Mouse (Mus musculus): ENCODE results near the gene Spock1.
A peak's percentile ranks its signal among the peaks of the same experiment; 100 is the strongest.
"Not testable (repeated sequence)": the region's sequence is repeated elsewhere in the genome, so short reads cannot be mapped to it uniquely, and the experiment has no call there.

The Spock1 gene

DNA sequence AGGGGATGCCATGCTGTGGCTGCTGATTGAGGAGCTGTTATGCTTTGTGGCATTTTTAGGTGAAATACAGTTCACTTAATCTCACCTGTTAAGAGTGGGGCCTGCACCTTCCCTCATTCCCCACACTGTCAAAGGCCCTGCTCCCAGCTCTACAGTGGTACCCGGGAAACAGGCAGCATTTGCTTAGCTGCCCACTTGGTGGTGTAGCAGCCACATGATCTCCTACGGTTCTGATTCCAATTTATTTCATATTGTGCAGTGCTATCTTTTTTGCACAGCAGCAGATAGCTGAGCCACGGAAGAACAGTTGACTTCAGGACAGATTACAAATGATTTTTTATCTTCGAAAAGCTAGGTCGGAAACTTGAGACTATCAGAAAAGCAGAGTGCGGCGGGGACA lies 406.6 kb downstream of the Spock1 start:
- peak in 1 of 2 experiments; percentile 29 for DNase-seq (ENCODE audit: low spot score in 2 of 2)

DNA sequence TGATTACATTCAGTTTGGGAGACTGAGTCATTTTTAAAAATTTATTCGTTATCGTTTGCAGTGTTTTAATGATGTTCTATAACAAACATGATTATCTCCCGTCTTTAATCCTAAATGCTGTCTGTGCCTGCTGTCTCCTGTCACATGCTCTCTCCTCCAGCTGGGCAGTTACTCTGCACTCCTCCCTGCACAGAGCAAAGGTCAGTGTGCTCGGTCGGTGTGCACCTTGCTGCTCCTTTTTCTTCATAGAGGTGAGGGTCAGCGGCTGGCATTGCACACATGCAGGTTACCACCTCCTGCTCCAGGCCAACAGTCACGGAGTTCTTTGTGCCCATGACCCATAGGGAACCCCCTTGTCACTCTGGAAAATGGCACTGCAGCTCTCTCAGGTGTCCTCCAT lies 411.4 kb downstream of the Spock1 start:
- DNase-seq (ENCODE audit: low spot score in 2 of 2), result no peak

DNA sequence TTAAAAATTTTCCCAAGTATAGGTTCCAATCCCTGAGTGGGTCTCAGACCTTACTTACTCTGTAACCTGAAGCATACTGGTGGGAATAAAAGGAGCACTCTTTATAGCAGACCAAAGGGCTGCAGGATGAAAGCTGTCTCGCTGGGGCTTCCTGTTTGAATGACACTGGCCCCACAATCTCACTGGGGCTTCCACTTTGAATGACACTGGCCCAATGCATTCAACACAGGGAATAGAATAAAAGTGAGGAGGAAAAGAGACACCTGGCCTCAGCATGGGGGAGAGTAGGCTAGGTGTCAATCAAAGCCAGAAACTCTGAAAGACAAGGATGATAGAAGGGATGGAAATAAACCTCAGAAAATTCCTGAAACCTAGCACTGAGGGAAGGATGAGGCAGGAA lies 413.3 kb downstream of the Spock1 start:
- no peak for DNase-seq (ENCODE audit: low spot score in 2 of 2)

DNA sequence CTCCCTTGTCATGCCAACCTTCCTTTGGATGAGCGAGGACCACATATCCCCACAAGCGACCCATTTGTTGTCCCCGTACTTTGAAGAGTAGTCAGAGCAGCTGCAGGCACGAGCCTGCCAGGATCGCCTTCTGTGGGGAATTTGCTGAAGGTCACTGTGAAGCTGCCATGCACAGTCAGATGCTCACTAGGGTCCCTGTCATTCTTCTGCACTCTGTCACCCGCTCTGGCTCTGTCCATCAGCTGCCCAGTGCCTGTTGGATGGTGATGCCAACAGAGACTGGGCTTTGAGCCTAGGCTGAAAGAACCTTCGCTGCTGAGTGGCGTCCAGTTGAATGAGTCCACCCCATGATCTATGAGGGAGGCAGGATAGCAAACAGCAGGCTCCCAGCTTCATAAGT lies 419.2 kb downstream of the Spock1 start:
- no peak for DNase-seq (ENCODE audit: low spot score in 2 of 2)

DNA sequence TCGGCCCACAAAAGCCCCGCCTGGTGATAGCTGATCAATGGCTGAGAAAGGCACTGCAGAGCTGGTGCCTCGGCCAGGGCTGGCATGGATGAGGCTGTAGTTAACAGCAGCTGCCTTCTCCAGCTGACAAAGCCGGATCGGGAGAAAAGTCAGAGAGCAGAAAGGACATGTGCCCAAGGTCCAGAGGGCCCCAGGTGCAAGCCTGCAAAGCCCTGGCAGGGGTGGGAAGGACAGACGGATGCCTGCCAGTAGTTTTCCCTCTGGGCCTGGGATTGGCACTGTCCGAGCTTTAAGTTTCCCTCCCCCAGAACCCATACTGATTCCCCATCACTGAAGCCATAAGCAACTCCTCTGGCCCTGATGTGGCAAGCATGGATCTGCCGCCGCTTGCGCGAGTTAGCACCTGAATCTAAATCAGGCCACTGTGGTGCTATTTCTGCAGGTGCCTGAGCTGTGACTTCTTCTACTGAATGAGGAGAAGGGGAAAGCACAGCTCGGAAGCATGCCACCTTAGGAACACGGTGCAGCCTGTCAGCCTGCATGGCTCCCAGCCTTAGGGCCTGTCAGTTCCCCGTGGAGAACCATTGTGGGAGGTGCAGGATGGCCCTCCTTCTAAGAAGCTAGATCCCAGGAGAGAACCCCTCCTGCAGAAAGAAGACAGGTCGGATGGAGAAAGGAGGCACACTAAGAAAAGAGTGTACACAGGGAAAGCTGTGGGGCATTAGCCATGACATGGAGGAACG lies 423.5 kb downstream of the Spock1 start:
- peak in 1 of 2 experiments; percentile 10 for DNase-seq (ENCODE audit: low spot score in 2 of 2)

DNA sequence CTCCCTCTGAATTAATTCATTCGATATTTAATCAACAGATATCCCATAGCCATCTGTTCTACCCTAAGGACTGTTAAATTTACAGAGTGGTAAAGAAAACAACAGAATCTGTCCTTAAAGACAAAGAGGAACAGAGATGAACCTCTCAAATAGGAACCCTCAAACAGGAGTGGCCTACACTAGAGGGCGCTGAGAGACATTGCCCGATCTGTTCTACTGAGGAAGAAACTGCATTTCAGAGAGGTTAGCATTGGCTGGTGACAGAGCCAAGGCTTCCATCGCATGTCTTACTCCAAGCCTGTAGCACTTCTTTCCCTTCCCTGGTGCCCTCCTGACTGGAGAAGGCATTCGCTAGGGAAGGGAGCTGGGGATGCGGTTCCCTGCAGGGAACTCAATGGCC lies 431.4 kb downstream of the Spock1 start:
- peak; percentile 68 to 72 for DNase-seq (ENCODE audit: low spot score in 2 of 2)

DNA sequence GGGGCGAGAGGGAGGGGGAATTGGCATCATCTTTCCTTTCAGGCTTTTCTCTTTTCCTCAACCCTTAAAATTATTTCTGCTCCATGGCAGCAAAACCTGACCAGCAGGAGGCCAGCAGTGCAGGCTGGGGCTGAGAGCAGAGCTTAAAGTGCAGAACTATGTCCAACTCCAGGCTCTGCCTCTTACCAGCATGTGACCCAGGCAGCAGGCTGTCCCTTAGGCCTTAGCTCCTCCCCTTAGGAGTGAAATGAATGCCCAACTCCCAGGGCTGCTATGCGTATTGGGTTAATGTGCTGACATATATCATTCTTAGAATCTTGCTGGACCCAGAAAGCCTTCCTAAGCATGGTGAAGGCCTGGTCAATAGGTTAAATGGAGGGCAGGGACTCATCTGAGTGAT lies 434.1 kb downstream of the Spock1 start:
- DNase-seq (ENCODE audit: low spot score in 2 of 2), result no peak

DNA sequence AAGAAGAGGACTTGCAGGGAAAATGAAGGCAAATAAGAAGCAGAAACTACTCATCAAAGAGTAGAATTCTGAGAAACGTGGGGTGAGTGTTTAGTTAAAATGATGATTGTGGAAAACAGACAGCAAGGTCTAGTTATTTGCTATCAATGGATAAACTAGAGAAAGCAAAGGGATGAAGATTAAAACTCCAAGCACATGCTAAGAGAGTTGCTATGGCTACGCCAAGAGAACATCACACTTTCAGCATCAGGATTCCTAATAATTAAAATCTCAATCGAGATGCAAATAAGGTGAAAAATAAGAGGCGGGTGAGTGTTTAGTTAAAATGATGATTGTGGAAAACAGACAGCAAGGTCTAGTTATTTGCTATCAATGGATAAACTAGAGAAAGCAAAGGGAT lies 437.2 kb downstream of the Spock1 start:
- DNase-seq (ENCODE audit: low spot score in 2 of 2), result not testable (repeated sequence)

DNA sequence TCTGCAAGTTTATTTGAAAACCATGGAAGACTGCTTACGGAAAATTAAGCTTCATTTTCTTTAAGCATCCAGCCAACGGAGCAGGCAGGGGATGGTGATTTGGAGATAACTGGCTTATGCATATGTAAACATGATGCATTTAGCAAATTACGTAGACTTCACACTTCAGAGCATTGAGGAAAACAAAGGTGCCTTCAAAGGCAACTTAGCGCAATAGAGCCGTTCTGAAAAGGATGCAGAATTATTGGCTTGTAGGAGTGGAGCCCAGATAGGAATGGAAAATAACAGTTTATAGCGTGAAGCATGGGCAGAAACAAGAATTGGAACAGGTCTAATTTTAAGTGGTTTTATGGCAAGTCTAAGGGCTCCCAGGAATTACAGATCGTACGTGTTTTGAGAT lies 448.2 kb downstream of the Spock1 start:
- DNase-seq (ENCODE audit: low spot score in 2 of 2), result no peak

DNA sequence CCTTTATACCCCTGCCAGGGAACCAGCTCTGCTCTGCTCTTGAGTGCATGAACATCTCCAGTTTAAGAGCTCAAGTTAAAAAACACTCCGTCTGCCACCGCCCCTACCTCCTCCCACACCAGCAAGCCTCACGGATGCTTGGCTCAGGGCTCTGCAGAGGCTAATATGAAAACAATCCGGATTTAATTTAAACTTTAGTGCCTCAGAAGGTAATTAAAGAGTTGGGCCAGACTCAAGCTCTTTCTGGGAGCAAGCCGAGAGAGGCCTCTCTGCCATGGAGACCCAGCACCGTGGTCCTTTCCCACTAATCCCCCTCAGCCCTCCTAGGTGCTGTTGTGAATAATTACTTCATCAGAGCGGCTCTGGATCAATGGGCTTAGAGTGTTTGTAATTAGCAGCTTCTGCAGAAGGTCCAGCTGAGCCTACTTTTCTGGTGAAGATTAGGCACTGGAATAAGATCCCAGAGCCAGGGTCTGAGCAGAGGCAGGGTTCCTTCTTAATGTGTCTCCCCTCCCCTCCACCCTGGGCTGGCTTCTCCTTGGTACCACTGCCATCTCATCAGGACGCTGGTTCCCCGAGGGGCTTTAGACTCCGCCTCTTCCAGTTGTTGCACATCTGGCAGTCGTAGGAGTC lies 457.8 kb downstream of the Spock1 start:
- DNase-seq (ENCODE audit: low spot score in 2 of 2), result peak in 1 of 2 experiments; percentile 59

DNA sequence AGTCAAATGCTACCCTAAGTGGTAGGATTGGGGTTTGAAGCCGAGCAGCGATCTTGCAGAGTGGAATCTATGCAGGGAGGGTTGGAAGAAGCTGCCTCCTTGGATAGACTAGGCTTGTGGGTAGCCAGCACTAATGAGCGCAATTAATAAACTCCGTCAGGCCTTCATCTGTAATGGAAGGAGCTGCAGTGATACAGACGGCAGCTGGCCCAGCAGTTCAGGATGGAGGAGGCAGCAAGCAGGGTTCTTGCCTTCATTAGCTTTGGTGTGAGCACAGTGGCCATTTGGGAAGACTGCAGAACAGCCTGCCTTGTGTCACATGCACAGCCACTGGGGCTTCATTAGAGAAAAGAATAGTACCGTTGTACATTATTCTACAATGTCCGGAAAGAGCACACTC lies 459.2 kb downstream of the Spock1 start:
- no peak for DNase-seq (ENCODE audit: low spot score in 2 of 2)

DNA sequence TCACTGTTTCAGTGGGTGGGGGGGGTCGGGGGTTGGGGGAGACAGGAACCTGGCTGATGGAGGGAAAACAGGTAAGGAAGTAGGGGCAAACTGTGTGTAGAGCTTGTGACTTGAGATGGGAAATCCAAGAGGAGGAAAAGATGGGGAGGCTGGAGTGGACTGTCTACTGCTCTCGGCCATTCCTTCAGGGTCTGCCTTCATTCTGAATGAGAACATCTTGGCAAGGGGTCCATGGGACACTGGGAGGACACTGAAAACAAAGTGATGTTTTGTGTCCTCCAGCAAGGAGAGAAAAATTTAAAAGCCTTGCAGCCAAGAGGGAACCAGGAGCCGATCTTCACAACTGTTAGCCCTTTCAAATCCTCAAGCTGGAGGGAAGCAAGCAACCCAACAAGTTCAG lies 463.2 kb downstream of the Spock1 start:
- DNase-seq (ENCODE audit: low spot score in 2 of 2), result no peak

DNA sequence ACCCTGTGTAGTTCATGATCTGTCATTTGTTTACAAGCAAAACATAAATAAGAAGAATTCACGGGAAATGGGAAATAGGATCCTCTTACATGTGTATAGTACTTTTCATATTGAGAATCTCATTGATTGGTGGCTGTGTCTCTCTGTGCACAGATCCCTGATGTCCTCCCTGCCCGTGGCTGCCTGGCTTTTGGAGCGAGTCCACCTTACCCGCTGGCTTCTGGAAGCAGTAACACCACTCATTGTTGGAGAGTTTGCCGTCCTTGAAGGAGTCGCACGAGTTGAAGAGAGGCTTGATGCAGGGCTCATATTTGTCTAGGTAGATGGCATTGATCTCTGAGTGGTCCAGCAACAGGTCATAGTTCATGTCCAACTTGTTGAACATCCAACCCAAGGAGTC lies 468.0 kb downstream of the Spock1 start:
- DNase-seq (ENCODE audit: low spot score in 2 of 2), result no peak

DNA sequence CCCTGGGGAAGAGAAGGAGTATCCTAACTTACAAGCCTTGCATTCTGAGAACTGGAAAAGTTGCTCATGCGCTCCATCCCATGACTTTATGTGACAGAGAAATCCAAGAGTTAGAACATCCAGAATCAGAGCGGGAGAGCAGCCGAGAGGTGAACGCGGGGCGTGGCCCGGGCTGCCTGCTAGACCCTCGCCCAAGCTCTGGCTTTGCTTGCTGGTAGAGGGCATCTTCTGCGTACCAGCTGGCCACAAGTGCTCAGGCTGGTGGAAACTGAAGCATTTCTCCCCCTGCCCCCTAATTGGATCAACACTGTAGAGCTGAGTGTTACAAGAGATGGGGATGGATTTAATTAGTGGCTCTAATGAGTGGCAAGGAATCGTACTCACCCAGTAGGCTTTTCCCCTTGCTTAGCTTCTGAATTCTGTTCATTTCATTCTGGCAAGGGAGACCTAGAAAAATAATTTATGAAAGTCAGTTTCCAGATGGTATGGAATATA lies 472.4 kb downstream of the Spock1 start:
- DNase-seq (ENCODE audit: low spot score in 2 of 2), result no peak

DNA sequence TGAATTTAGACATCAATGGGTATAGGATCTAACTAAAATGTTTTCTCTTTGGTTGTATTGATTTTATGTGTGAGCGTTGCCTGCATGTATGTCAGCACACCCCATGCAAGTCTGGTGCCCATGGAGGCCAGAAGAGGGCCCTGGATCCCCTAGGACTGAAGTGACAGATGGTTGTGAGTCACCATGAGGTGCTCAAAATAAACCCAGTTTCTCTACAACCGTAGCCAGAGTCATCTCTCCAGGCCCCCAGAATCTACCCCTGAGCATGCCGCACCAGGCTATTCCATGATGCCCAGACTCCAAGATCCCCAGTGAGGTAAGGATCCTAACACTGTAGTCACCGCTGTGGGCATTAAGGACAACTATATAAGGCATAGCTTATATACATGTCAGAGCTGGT lies 474.3 kb downstream of the Spock1 start:
- DNase-seq (ENCODE audit: low spot score in 2 of 2), result no peak

DNA sequence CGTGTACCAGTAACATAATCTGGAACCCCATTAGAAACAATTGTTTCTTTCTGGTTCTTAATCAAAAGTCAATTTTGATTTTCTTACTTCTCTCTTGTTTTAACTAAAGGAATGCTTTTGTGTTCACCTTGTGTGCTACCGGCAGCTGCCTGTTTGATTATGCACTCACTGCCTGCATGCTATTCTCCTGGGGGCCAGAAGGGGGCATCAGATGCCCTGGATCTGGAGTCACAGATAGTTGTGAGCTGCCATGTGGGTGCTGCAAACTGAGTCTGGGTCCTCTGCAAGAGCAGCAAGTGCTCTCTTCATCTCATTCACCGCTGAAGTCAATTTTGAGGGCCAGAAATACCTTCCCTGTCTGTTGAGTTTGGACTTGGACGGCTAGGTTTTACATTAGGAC lies 476.3 kb downstream of the Spock1 start:
- no peak for DNase-seq (ENCODE audit: low spot score in 2 of 2)

DNA sequence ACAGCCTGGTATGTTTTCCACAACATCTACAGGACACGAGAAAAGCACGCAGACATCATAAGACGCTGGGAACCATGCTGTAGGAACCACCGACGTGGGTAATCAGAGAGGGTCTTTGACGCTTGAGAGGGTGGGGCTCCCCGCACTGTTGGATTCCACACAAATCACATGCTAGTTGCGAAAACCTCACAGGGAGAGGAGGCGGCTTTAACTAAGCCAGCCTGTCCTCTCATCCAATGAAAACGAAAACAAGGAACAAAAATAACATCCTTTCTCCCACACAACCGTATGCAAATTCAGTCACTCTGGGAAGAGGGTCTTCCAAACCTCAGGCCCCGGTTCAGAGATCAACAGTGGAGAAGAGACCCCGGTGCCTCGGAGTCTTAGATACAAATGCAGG lies 479.3 kb downstream of the Spock1 start:
- DNase-seq (ENCODE audit: low spot score in 2 of 2), result no peak

DNA sequence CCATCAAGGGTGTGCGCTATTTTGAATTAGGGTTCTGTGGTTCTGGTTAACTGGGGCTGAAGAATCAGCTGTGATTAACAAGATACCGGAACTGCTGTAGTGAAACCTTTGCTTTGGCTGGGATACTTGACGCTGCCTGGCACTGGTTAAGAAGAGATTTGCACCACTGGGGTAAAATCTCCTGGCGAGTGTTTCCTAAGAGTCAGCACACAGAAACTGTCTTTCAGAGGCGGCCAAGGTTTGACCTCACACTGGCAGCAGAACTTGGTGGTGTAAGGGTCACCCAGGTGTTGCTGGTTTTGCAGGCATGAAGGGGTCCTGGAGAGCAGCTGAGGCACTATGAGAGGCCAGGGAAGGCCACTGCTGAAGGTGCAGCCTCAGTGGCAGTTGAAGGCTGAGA lies 489.4 kb downstream of the Spock1 start:
- no peak for DNase-seq (ENCODE audit: low spot score in 2 of 2)

DNA sequence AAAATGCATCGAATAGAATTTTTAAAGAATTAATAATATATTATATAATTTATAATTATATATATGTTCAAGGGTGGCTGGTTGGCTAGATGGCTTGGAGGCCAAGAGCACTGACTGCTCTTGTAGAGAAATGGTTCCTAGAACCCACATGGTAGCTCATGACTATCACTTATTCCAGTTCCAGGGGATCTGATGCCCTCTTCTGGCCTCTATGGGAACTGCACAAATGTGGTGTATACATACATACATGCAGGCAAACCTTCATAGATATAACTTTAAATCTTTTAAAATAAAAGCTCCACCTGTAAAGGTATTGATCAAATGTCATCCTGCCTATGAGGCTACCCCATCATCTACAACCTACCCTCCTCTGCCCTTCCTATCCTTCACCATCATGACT lies 493.4 kb downstream of the Spock1 start:
- no peak for DNase-seq (ENCODE audit: low spot score in 2 of 2)

DNA sequence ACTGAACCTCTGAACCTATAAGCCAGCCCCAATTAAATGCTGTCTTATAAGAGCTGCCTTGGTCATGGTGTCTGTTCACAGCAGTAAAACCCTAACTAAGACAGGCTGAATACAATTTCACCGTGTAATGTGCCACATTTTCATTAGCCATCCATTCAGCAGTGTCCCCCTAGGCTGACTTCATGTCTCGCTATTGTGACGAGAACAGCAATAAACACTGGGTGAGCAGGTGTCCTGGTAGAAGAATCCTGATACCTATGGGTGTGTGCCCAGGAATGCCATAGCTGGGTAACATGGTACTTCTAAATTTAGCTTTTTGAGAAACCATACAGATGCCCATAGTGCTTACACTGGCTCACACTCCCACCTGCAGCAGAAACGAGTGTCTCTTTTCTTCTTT lies 500.5 kb downstream of the Spock1 start:
- no peak for DNase-seq (ENCODE audit: low spot score in 2 of 2)

DNA sequence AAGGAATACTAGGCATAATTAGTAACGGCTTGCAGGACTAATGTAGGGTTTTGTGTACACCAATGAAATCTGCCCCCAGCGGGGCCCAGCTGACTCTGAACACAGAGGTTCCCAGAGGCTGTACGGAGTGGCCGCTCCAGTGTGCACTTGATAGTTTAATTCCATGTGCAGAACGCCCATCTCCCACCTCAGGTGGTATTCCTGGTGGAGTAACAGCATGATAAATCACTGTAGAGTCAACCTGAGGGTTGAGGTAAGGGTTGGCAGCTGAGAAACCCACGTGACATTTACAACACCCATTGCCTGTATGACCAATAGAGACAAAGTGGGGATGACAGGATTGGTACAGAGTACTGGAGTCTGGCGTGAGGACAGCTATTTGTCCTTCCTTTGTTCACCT lies 505.7 kb downstream of the Spock1 start:
- no peak for DNase-seq (ENCODE audit: low spot score in 2 of 2)

DNA sequence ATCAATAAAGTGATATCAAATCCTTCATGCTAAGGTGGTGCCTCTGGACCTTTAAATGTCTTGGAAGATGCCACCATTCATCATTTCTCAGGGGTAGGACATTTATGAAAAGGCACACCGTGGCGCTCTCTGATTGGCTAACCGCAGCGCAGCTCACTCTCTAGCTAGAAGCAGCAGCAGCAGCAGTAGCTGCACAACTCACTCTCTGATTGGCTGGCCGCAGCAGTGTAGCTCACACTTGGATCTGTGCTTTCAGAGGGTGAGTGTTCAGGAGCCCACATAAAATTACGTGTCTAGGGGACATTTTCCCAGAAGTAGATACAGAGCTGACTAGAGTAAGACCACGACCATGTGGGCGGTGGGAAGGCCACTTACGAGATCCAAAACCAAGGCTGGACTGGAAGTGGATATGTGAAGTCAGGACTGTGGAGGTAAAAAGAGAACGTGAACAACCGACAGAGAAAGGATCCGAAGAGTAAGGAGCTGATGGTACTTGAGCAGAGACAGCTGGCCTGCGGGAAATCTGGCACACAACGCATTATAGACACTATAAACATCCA lies 535.9 kb downstream of the Spock1 start:
- DNase-seq (ENCODE audit: low spot score in 2 of 2), result peak in 1 of 2 experiments; percentile 9
